Mouse (Mus musculus): ENCODE data around the gene Lpin3.

GRCm38 (mm10) chr2:160933890-160934289 lies 53.4 kb downstream of the Lpin3 start:
- TF ChIP-seq CTCF (IDR thresholded peaks at IDR 0.05; ENCODE audit: borderline replicate concordance, control insufficient read depth, extremely low read depth, insufficient read depth, low read length, poor library complexity) (0 out of 2 replicates have a peak, but pooled peaks have one; percentile 15), POLR2A (IDR thresholded peaks at IDR 0.05; ENCODE audit: control insufficient read depth, extremely low read depth, insufficient read depth, low read length, poor library complexity) (no peak)
